Mouse (Mus musculus) stomach, postnatal 0 days (tissue): ENCODE data around the gene Zg16.

Experiments used
- CTCF ChIP-seq: IDR thresholded peaks from 2 replicates; pipeline ENCODE4 v1.5.1; 2016; ENCODE audit warnings: antibody characterized with exemption, low read depth, mild to moderate bottlenecking, moderate library complexity
- EP300 ChIP-seq: optimal IDR thresholded peaks from 2 replicates; pipeline ENCODE3; 2016; ENCODE audit warnings: antibody characterized with exemption

- TF ChIP-seq CTCF (no peak), EP300 (no peak)
These were observed 79.7 kb downstream of the Zg16 start for GRCm38 (mm10) chr7:127007313-127008024.
